Mouse (Mus musculus) small intestine, adult 2 months (tissue): ENCODE results near the gene Rab11fip4. TPM values are rescaled to one million over a fixed set of nuclear protein-coding genes. Genes with fewer than 3 reads are reported as not detected.

Experiments used
- H3K27ac ChIP-seq: fragments of 200-500 bp; 2 replicates; pipeline ENCODE4 v1.5.1; 2012; ENCODE audit warnings: low read depth, low read length, control low read depth, inconsistent platforms; ENCODE audit not compliant: insufficient read depth
- H3K27me3 ChIP-seq: fragments of 200-500 bp; 2 replicates; pipeline ENCODE4 v1.6.1; 2012; ENCODE audit warnings: mild to moderate bottlenecking, moderate library complexity, low read length, inconsistent platforms; ENCODE audit not compliant: control insufficient read depth, insufficient read depth
- H3K36me3 ChIP-seq: fragments of 200-500 bp; 2 replicates; pipeline ENCODE4 v1.6.1; 2012; ENCODE audit warnings: mild to moderate bottlenecking, low read length, control low read depth, inconsistent platforms; ENCODE audit not compliant: control insufficient read depth, insufficient read depth
- H3K4me1 ChIP-seq: fragments of 200-500 bp; 2 replicates; pipeline ENCODE4 v1.6.1; 2012; ENCODE audit warnings: low read length, inconsistent platforms, mixed read lengths; ENCODE audit not compliant: control insufficient read depth, insufficient read depth, insufficient read length
- H3K4me3 ChIP-seq: fragments of 200-500 bp; 2 replicates; pipeline ENCODE4 v1.5.1; 2012; ENCODE audit warnings: low read depth, mild to moderate bottlenecking, control low read depth, inconsistent platforms, low read length, moderate library complexity
- CTCF ChIP-seq: fragments of 200-500 bp; IDR thresholded peaks from 2 replicates; pipeline ENCODE4 v1.5.1; 2012; ENCODE audit warnings: low read depth, mild to moderate bottlenecking, control low read depth, inconsistent platforms, low read length, moderate library complexity, mixed read lengths; ENCODE audit not compliant: insufficient replicate concordance, insufficient read length; ENCODE audit errors: extremely low read depth
- POLR2A ChIP-seq: fragments of 200-500 bp; IDR thresholded peaks from 2 replicates; pipeline ENCODE4 v1.6.1; 2012; ENCODE audit warnings: low read depth, mild to moderate bottlenecking, control low read depth, inconsistent platforms, low read length, moderate library complexity
- WGBS: fragments of 180-500 bp; shearing (Covaris S2); methylation state at CpG from one replicate; pipeline ENCODE4 v1.1.7; 2018; 5-methylcytosine and 5-hydroxymethylcytosine counted together
- polyA plus RNA-seq: library from polyadenylated mRNA; depleted of rRNA; stranded (reverse); fragments of >200 nt; gene quantifications from 2 replicates; pipeline ENCODE4 v1.2.3, GENCODE M21; 2012

The Rab11fip4 gene
- polyA plus RNA-seq, 1 experiment, result 13.8 TPM

DNA sequence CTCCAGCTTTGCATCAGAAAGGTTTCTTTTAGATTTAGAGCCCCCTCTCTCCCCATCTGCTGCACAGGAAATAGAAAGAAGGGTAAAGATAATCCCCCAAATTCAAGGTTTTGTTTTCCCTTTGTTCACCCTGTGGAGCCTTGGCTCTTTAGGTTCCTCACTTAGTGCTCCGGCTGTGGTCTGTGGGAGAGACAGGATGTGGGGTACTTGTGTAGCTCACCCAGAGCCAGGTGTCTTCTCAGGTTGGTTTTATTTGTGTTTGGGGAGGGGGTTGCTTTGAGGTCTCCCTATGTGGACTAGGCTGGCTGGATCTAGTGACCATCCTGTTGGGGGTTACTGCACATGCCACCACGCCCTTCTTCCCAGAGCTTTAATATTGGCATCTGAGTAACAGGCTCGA lies 23.9 kb downstream of the Rab11fip4 start:
- WGBS, result 69% methylated on average over 3 of the region's 3 CpGs
- Histone ChIP-seq H3K36me3 (no peaks in the 10 kb centered on the region), H3K27me3 (no peaks in the 10 kb centered on the region), H3K4me3 (no peak overlapping the region), H3K4me1 (0 out of 2 replicates have a peak, but pooled peaks cover 3% of the 10 kb centered on the region), H3K27ac (no peak overlapping the region)
- TF ChIP-seq POLR2A (no peak), CTCF (no peak)

DNA sequence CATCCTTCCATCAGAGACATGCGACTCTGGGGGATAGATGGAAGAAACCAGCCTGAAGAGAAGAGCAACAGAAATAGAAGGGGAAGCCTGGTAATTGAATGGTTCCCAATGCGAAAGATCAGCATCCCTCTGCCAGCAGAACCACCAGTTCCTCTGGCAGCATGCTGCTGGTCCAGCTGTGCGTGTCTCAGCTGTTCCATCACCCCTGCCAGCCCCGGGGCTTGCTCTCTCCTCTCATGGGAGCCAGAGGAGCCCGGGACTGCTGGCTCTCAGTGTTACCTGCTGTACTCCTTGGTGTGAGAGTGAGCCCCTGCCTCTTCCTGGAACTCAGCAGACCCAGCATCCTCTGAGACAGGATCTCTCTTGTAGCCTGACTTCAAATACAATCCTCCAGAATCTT lies 24.9 kb downstream of the Rab11fip4 start:
- no peaks in the 10 kb centered on the region for H3K27me3 ChIP-seq
- no peak overlapping the region for H3K27ac ChIP-seq
- H3K36me3 ChIP-seq, result no peaks in the 10 kb centered on the region
- 0 out of 2 replicates have a peak, but pooled peaks cover 3% of the 10 kb centered on the region for H3K4me1 ChIP-seq
- H3K4me3 ChIP-seq, result no peak overlapping the region
- TF ChIP-seq CTCF (no peak), POLR2A (no peak)
- 62% methylated on average over 5 of the region's 5 CpGs for WGBS

DNA sequence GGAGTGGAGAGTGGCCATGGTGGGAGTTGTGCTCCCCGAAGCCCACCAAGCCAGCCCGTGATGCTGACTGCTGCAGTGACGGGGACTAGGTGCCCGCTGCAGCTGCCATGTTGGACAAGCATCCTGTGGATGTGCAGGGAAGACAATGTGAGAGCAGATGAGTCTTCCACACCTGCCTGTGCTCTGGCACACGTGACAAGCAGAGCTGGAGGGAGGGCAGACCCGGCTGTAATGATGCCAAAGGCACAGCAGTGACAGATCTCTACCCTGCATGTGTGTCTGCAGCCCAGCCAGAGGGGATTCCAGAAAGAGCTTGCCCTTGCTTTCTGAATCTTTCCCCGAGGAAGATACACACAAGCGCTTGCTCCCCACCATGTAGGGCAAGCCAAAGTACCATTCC lies 27.0 kb downstream of the Rab11fip4 start:
- Histone ChIP-seq H3K4me3 (no peak overlapping the region), H3K36me3 (no peaks in the 10 kb centered on the region), H3K27me3 (no peaks in the 10 kb centered on the region), H3K4me1 (no peaks in the 10 kb centered on the region), H3K27ac (no peak overlapping the region)
- no peak for TF ChIP-seq CTCF
- TF ChIP-seq POLR2A, result no peak
- 86% methylated on average over 8 of the region's 8 CpGs for WGBS

DNA sequence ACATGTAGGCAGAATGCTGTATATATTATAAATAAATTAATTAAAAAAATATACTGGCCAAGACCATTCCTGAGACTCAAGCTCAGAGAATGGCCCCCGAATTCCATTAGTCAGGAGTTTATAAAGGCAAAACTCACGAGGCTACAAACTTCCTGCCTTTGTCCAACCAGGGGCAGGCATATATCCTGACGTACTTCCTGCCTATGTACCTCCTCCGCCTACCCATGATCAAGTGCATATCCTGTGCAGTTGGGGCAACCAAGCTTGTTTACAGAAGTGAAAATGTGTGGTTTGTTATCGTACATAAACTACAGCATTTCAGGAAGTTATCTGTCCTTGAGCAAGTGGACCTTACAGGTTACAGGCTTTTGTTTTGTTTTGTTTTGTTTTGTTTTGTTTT lies 32.0 kb downstream of the Rab11fip4 start:
- Histone ChIP-seq H3K4me1 (no peaks in the 10 kb centered on the region), H3K27me3 (no peaks in the 10 kb centered on the region), H3K36me3 (no peaks in the 10 kb centered on the region), H3K27ac (0 out of 2 replicates have a peak overlapping the region, but pooled peaks have one; percentile 26), H3K4me3 (no peak overlapping the region)
- no peak for TF ChIP-seq CTCF
- no peak for TF ChIP-seq POLR2A
- 58% methylated on average over 5 of the region's 5 CpGs for WGBS

DNA sequence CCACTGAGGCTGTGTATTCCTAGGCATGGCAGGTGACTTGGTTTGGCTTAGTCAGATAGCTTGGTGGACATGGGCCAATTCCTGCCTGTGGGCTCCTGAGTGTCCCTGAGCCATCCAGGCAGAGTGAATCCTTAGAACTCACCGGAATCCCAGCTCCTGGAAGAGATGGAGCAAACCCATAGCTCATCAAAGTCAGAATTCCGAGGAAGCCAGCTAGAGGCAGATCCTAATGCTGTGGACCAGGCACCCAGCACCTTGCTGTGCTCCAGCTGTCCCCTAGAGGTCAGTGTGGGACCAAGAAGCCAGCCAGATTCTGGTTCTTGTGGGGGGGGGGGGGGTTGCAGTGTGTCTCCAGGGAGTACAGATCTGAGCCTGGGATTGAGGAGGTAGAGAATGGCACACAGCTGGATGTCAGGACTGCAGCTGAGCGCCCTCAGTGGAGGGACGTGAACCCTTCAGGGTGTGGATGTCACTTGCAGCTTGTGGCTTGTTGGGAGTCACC lies 33.8 kb downstream of the Rab11fip4 start:
- WGBS, result 15% methylated on average over 4 of the region's 4 CpGs
- Histone ChIP-seq H3K36me3 (no peaks in the 10 kb centered on the region), H3K27me3 (no peaks in the 10 kb centered on the region), H3K27ac (no peak overlapping the region), H3K4me3 (no peak overlapping the region), H3K4me1 (no peaks in the 10 kb centered on the region)
- TF ChIP-seq POLR2A (no peak), CTCF (peak; percentile 70; the same call in 1 of the 2 replicates)

DNA sequence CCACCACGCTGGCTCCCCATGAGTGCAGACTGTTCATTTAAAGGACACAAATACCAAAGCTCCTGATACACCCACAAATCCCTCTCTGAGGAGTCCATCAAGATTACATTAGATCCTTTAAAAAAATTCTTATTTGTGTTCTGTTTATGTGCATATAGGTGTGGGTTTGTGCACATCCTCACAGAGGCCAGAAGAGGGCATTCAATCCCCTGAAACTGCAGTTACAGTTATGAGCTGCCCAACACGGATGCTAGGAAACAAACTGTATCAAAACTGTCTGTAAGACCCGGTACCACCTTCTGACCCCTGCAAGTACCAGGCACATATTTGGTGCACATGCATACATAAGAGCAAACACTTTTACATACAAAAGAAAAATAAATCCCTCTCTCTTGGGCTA lies 37.7 kb downstream of the Rab11fip4 start:
- Histone ChIP-seq H3K4me3 (no peak overlapping the region), H3K27ac (no peak overlapping the region), H3K27me3 (no peaks in the 10 kb centered on the region), H3K4me1 (no peaks in the 10 kb centered on the region), H3K36me3 (no peaks in the 10 kb centered on the region)
- 48% methylated on average over 3 of the region's 3 CpGs for WGBS
- TF ChIP-seq POLR2A, result no peak

DNA sequence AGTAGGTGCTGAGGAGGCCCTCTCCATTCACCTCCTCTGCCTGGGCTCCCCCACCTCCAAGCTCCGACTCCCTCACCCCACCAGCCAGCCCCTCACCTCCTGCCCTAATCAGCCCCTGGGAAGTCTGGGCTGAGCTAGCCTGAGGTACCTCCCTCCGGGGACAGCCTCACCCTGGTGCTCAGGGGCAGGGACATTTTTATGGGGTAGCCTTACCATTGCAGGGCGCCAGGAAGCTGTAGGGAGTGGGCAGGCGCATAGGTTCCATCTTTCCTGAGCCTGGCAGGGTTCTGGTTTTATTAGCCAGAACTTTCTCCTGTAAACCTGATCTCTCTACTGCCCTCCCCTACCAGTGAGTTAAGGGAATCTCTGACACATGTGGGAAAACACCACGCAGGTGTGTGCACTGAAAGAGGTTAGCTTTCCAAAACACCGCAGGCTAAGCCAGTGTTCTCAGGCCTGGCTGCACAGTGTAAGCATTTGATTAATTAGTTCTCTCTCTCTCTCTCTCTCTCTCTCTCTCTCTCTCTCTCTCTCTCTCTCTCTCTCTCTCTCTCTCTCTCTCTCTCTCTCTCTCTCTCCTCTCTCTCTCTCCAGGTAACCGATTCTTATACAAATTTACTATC lies 38.9 kb downstream of the Rab11fip4 start:
- Histone ChIP-seq H3K4me3 (no peak overlapping the region), H3K27ac (no peak overlapping the region), H3K36me3 (no peaks in the 10 kb centered on the region), H3K27me3 (no peaks in the 10 kb centered on the region), H3K4me1 (no peaks in the 10 kb centered on the region)
- WGBS, result 80% methylated on average over 7 of the region's 7 CpGs
- TF ChIP-seq CTCF (no peak), POLR2A (no peak)

DNA sequence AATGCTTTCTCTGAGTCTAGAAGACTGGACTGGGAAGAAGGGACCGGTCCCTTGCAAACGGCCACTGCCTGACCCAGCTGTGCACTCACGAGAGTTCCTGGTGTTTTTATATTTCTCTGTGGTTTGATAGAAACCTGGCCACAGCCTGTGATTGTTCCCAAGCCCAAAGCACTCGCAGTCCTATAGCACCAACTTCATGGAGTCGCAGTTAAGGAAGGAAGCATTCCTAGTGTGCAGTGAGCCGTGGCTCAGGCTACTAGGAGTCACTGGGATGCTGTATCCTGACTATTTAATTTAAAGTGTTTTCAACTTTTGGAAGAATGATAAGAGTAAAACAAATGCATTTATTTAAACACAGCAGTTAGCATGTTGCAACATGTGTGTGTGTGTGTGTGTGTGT lies 39.5 kb downstream of the Rab11fip4 start:
- no peak for TF ChIP-seq CTCF
- TF ChIP-seq POLR2A, result no peak
- Histone ChIP-seq H3K27ac (no peak overlapping the region), H3K4me3 (no peak overlapping the region), H3K4me1 (no peaks in the 10 kb centered on the region), H3K27me3 (no peaks in the 10 kb centered on the region), H3K36me3 (no peaks in the 10 kb centered on the region)
- 71% methylated on average over 6 of the region's 6 CpGs for WGBS
